Mouse (Mus musculus): ENCODE results near the gene Taar1. TPM values are rescaled to one million over a fixed set of nuclear protein-coding genes. Genes with fewer than 3 reads are reported as not detected.

Taar1 gene
- total RNA-seq, 1 experiment from 2014 or later: not detected

Other genes with a start within 250 kb of the Taar1 start
- gene Rps12, start 133.1 kb upstream of the Taar1 start, total RNA-seq (2021): 463 and 535 TPM in 2 replicates
- 25.1 and 33.2 TPM in 2 replicates for gene Slc18b1, start 123.4 kb upstream of the Taar1 start, total RNA-seq (2021)
- gene Vnn3, start 68.9 kb upstream of the Taar1 start, total RNA-seq (2021): 19.2 and 36.6 TPM in 2 replicates
- gene Vnn1, start 25.7 kb upstream of the Taar1 start, total RNA-seq (2021): 21.1 and 27.7 TPM in 2 replicates
- not detected in 2 replicates for gene Taar2, start 18.2 kb downstream of the Taar1 start, total RNA-seq (2021)
- not detected in 2 replicates for gene Taar3, start 29.2 kb downstream of the Taar1 start, total RNA-seq (2021)
- gene Taar4, start 40.1 kb downstream of the Taar1 start, total RNA-seq (2021): not detected in 2 replicates
- not detected in 2 replicates for gene Taar5, start 50.4 kb downstream of the Taar1 start, total RNA-seq (2021)
- not detected in 2 replicates for gene Taar6, start 65.3 kb downstream of the Taar1 start, total RNA-seq (2021)
- gene Taar7a, start 73.1 kb downstream of the Taar1 start, total RNA-seq (2021): not detected in 2 replicates
- gene Taar7b, start 79.6 kb downstream of the Taar1 start, total RNA-seq (2021): not detected in 2 replicates
- not detected in 2 replicates for gene Taar7d, start 106.9 kb downstream of the Taar1 start, total RNA-seq (2021)
- not detected in 2 replicates for gene Taar7e, start 117.3 kb downstream of the Taar1 start, total RNA-seq (2021)
- not detected in 2 replicates for gene Taar7f, start 129.2 kb downstream of the Taar1 start, total RNA-seq (2021)
- gene Taar8a, start 156.1 kb downstream of the Taar1 start, total RNA-seq (2021): not detected in 2 replicates
- not detected in 2 replicates for gene Taar8b, start 171.9 kb downstream of the Taar1 start, total RNA-seq (2021)
- not detected in 2 replicates for gene Taar8c, start 181.6 kb downstream of the Taar1 start, total RNA-seq (2021)
- gene Taar9, start 189.2 kb downstream of the Taar1 start, total RNA-seq (2021): not detected in 2 replicates
- 116 and 125 TPM in 2 replicates for gene Stx7, start 228.9 kb downstream of the Taar1 start, total RNA-seq (2021)